Mouse (Mus musculus): ENCODE measurements around the gene Txlna. TPM values are rescaled to one million over a fixed set of nuclear protein-coding genes. Genes with fewer than 3 reads are reported as not detected.

Txlna gene
- polyA plus RNA-seq, 1 experiment from 2014 or later = 101 TPM

Small RNA genes within 50 kb of the gene (microRNA-seq; reads per million reads assigned to microRNA genes)
- 0.95 reads per million for gene Mir7016

Other genes starting within 250 kb of the Txlna start
- 2.0 and 2.4 TPM in 2 replicates for gene Zbtb8b, start 200.2 kb downstream of the Txlna start, polyA plus RNA-seq (2014; fragmentation: Nextera tagmentation; extraction: Ambion mirVana)
- gene Bsdc1, start 179.5 kb downstream of the Txlna start, polyA plus RNA-seq (2014; fragmentation: Nextera tagmentation; extraction: Ambion mirVana) = 23.3 and 23.7 TPM in 2 replicates
- not detected in 2 replicates for gene Tssk3, start 150.0 kb downstream of the Txlna start, polyA plus RNA-seq (2014; fragmentation: Nextera tagmentation; extraction: Ambion mirVana)
- gene Fam229a, start 149.9 kb downstream of the Txlna start, polyA plus RNA-seq (2014; fragmentation: Nextera tagmentation; extraction: Ambion mirVana) = not detected in 2 replicates
- gene Marcksl1, start 127.5 kb downstream of the Txlna start, polyA plus RNA-seq (2014; fragmentation: Nextera tagmentation; extraction: Ambion mirVana) = 1,816 and 1,974 TPM in 2 replicates
- 225 and 234 TPM in 2 replicates for gene Hdac1, start 98.4 kb downstream of the Txlna start, polyA plus RNA-seq (2014; fragmentation: Nextera tagmentation; extraction: Ambion mirVana)
- gene Lck, start 67.4 kb downstream of the Txlna start, polyA plus RNA-seq (2014; fragmentation: Nextera tagmentation; extraction: Ambion mirVana) = 4.5 and 5.3 TPM in 2 replicates
- 0.19 and 0.46 TPM in 2 replicates for gene Fam167b, start 62.5 kb downstream of the Txlna start, polyA plus RNA-seq (2014; fragmentation: Nextera tagmentation; extraction: Ambion mirVana)
- gene Eif3i, start 40.4 kb downstream of the Txlna start, polyA plus RNA-seq (2014; fragmentation: Nextera tagmentation; extraction: Ambion mirVana) = 251 and 259 TPM in 2 replicates
- gene Tmem234, start 40.4 kb downstream of the Txlna start, polyA plus RNA-seq (2014; fragmentation: Nextera tagmentation; extraction: Ambion mirVana) = 178 and 188 TPM in 2 replicates
- 1.7 and 3.0 TPM in 2 replicates for gene Dcdc2b, start 26.8 kb downstream of the Txlna start, polyA plus RNA-seq (2014; fragmentation: Nextera tagmentation; extraction: Ambion mirVana)
- gene Iqcc, start 22.0 kb downstream of the Txlna start, polyA plus RNA-seq (2014; fragmentation: Nextera tagmentation; extraction: Ambion mirVana) = 21.3 and 23.9 TPM in 2 replicates
- gene Ccdc28b, start 17.1 kb downstream of the Txlna start, polyA plus RNA-seq (2014; fragmentation: Nextera tagmentation; extraction: Ambion mirVana) = 70.0 and 73.9 TPM in 2 replicates
- 13.6 and 14.9 TPM in 2 replicates for gene Kpna6, start 31.7 kb upstream of the Txlna start, polyA plus RNA-seq (2014; fragmentation: Nextera tagmentation; extraction: Ambion mirVana)
- 35.6 and 36.3 TPM in 2 replicates for gene Tmem39b, start 55.8 kb upstream of the Txlna start, polyA plus RNA-seq (2014; fragmentation: Nextera tagmentation; extraction: Ambion mirVana)
- gene Khdrbs1, start 101.2 kb upstream of the Txlna start, polyA plus RNA-seq (2014; fragmentation: Nextera tagmentation; extraction: Ambion mirVana) = 189 and 190 TPM in 2 replicates
- 368 TPM in 2 replicates for gene Ptp4a2, start 170.2 kb upstream of the Txlna start, polyA plus RNA-seq (2014; fragmentation: Nextera tagmentation; extraction: Ambion mirVana)